In genomic region chr16:10527046-10527644, GRCm38 (mm10) we compare ENCODE assay signal across 15 mouse cellular contexts. TPM values are rescaled to one million over a fixed set of nuclear protein-coding genes. Genes with fewer than 3 reads are reported as not detected.
DNase-seq lines count a peak whose midpoint lies in the region; ATAC-seq lines count a peak whose summit lies in the region.
"Had no signal": no experiment of that assay in that cellular context is flagged by ENCODE, and none has a peak within 500 bp of the region (broad histone marks: within the 10 kb centered on the region; RNA-seq: fewer than 3 reads in every experiment).

No protein-coding gene starts in this region.

- no peak overlapping the region for H3K4me2 ChIP-seq in forebrain, embryonic 14.5 days (ENCODE audit: low read length)
- H3K4me2 ChIP-seq in forebrain, embryonic 12.5 days, result no peak overlapping the region
- H3K4me2 ChIP-seq: heart, embryonic 11.5 days; neural tube, embryonic 15.5 days had no signal

- H3K9ac ChIP-seq in forebrain, embryonic 14.5 days (ENCODE audit: low read length), result no peak overlapping the region
- H3K9ac ChIP-seq in forebrain, embryonic 12.5 days, result no peak overlapping the region
- H3K9ac ChIP-seq: neural tube, embryonic 15.5 days had no signal

- H3K27ac ChIP-seq in forebrain, embryonic 14.5 days (ENCODE audit: low read depth, low read length), result no peak overlapping the region
- no peak overlapping the region for H3K27ac ChIP-seq in forebrain, embryonic 12.5 days
- H3K27ac ChIP-seq: neural tube, embryonic 15.5 days had no signal

- peak; percentile 63; the same call in 1 of the 2 replicates for ATAC-seq in forebrain, embryonic 14.5 days
- no peak for ATAC-seq in forebrain, embryonic 12.5 days (ENCODE audit: low FRiP score)
- ATAC-seq in inflammation-experienced regulatory T-cells, adult 6 months, result no peak

- DNase-seq in forebrain, embryonic 14.5 days (ENCODE audit: low spot score), result peak; percentile 47
- DNase-seq in layer of hippocampus, postnatal 10 days (ENCODE audit: low spot score in 2 of 2), result peak; percentile 43 to 51
- DNase-seq in layer of hippocampus, adult 11-12 months (ENCODE audit: low spot score), result no peak
- DNase-seq in thymus, postnatal 4 days, result peak; percentile 45
- DNase-seq in thymus, adult 18-20 months, result no peak
- no peak for DNase-seq in adrenal gland, adult 8-10 months
- DNase-seq: adrenal gland, postnatal 25 days; gastrocnemius, postnatal 14 days; kidney, postnatal 14 days; right cerebral cortex, adult 18-20 months had no signal

- H3K4me3 ChIP-seq in forebrain, embryonic 14.5 days (ENCODE audit: low read depth, low read length), result no peak overlapping the region
- no peak overlapping the region for H3K4me3 ChIP-seq in forebrain, embryonic 12.5 days (replicated peaks)
- H3K4me3 ChIP-seq: neural tube, embryonic 15.5 days had no signal

- WGBS in forebrain, embryonic 14.5 days, result 67% methylated on average over 6 of the region's 6 CpGs
- 81% methylated on average over 6 of the region's 6 CpGs for whole genome bisulfite sequencing in forebrain, embryonic 12.5 days

- no peaks in the 10 kb centered on the region for H3K27me3 ChIP-seq in forebrain, embryonic 14.5 days (replicated peaks; ENCODE audit: control insufficient read depth, insufficient read depth, low read length)
- no peaks in the 10 kb centered on the region for H3K27me3 ChIP-seq in forebrain, embryonic 12.5 days
- H3K27me3 ChIP-seq: neural tube, embryonic 15.5 days had no signal

- H3K4me1 ChIP-seq in forebrain, embryonic 14.5 days (ENCODE audit: control insufficient read depth, insufficient read depth, low read length), result no peaks in the 10 kb centered on the region
- H3K4me1 ChIP-seq in forebrain, embryonic 12.5 days, result no peaks in the 10 kb centered on the region
- H3K4me1 ChIP-seq: neural tube, embryonic 15.5 days had no signal

- H3K36me3 ChIP-seq in forebrain, embryonic 14.5 days (ENCODE audit: control insufficient read depth, insufficient read depth, low read length), result peaks cover 14% of the 10 kb centered on the region
- peaks cover 13% of the 10 kb centered on the region for H3K36me3 ChIP-seq in forebrain, embryonic 12.5 days (replicated peaks)

- no peaks in the 10 kb centered on the region for H3K9me3 ChIP-seq in forebrain, embryonic 14.5 days (replicated peaks; ENCODE audit: control insufficient read depth, low read length)
- no peaks in the 10 kb centered on the region for H3K9me3 ChIP-seq in forebrain, embryonic 12.5 days
- H3K9me3 ChIP-seq: neural tube, embryonic 15.5 days had no signal

RNA-seq across cellular contexts. Expression of gene Dexi, which starts 15.7 kb away (rescaled TPM):
- polyA plus RNA-seq in forebrain, embryonic 14.5 days (2014; fragmentation: Nextera tagmentation; extraction: Ambion mirVana), result 16.9 and 21.6 TPM in 2 replicates
- polyA plus RNA-seq in forebrain, embryonic 12.5 days (2016; fragmentation: Nextera tagmentation; extraction: Ambion mirVana), result 20.4 and 22.6 TPM in 2 replicates
- 10 to 100 TPM; 33.0 to 35.5 TPM for total RNA-seq in layer of hippocampus, postnatal 10 days (2021)
- total RNA-seq in adrenal gland, adult 8-10 months (2022), result 10 to 100 TPM; 21.3 to 29.9 (median 25.9) TPM
- polyA plus RNA-seq in inflammation-experienced regulatory T-cells, adult 6 months (2017; shearing (Covaris generic)), result 1 to 10 TPM; 4.1 to 5.1 (median 4.6) TPM

RNA-seq across cellular contexts. Expression of gene Clec16a, which starts 18.0 kb away (rescaled TPM):
- polyA plus RNA-seq in forebrain, embryonic 14.5 days (2014; fragmentation: Nextera tagmentation; extraction: Ambion mirVana), result 50.2 and 65.6 TPM in 2 replicates
- polyA plus RNA-seq in forebrain, embryonic 12.5 days (2016; fragmentation: Nextera tagmentation; extraction: Ambion mirVana), result 51.0 and 53.9 TPM in 2 replicates
- 10 to 100 TPM; 66.8 to 71.6 TPM for total RNA-seq in layer of hippocampus, postnatal 10 days (2021)
- total RNA-seq in adrenal gland, adult 8-10 months (2022), result 10 to 100 TPM; 37.2 to 55.9 (median 51.3) TPM
- polyA plus RNA-seq in inflammation-experienced regulatory T-cells, adult 6 months (2017; shearing (Covaris generic)), result 10 to 100 TPM in 1 of 3 experiments, 1 to 10 TPM in 2; 5.7 to 10.2 (median 7.8) TPM

RNA-seq across cellular contexts. Expression of gene Ciita, which starts 47.3 kb away (rescaled TPM):
- 0.12 and 0.15 TPM in 2 replicates for polyA plus RNA-seq in forebrain, embryonic 14.5 days (2014; fragmentation: Nextera tagmentation; extraction: Ambion mirVana)
- polyA plus RNA-seq in forebrain, embryonic 12.5 days (2016; fragmentation: Nextera tagmentation; extraction: Ambion mirVana), result 0.32 and 0.42 TPM in 2 replicates
- total RNA-seq in layer of hippocampus, postnatal 10 days (2021), result under 1 TPM; 0.07 to 0.16 TPM
- 1 to 10 TPM; 1.8 to 6.0 (median 4.7) TPM for total RNA-seq in adrenal gland, adult 8-10 months (2022)
- polyA plus RNA-seq in inflammation-experienced regulatory T-cells, adult 6 months (2017; shearing (Covaris generic)), result 1 to 10 TPM in 2 of 3 experiments, under 1 TPM in 1; 0.86 to 1.8 (median 1.3) TPM
- total RNA-seq: left cerebral cortex, postnatal 10 days had no signal

Comparison
In these comparisons a context has a peak if more than half of its experiments do, and no peak if none do; other contexts are left out.
1. DNase-seq: peak in forebrain, embryonic 14.5 days (single experiment), layer of hippocampus, postnatal 10 days (2 of 2) and thymus, postnatal 4 days (single experiment); none in layer of hippocampus, adult 11-12 months (single experiment), thymus, adult 18-20 months (0 of 2) and adrenal gland, adult 8-10 months (single experiment).